10 mouse cellular contexts compared by ENCODE assay signal in genomic region chr1:132333201-132333600, GRCm38 (mm10). TPM values are rescaled to one million over a fixed set of nuclear protein-coding genes. Genes with fewer than 3 reads are reported as not detected.
A peak's percentile ranks its signal among the peaks of the same experiment; 100 is the strongest.
DNase-seq lines count a peak whose midpoint lies in the region; ATAC-seq and TF ChIP-seq lines count a peak whose summit lies in the region.
"Had no signal": no experiment of that assay in that cellular context is flagged by ENCODE, and none has a peak within 500 bp of the region (broad histone marks: within the 10 kb centered on the region; RNA-seq: fewer than 3 reads in every experiment).

No protein-coding gene starts in this region.

- no peak for ATAC-seq in heart, embryonic 14.5 days (ENCODE audit: insufficient number of reproducible peaks, insufficient read depth, low FRiP score, low read depth)
- no peak for ATAC-seq in stomach, embryonic 15.5 days (ENCODE audit: insufficient read depth, low FRiP score, low read depth)
- no peak for ATAC-seq in stomach, postnatal 0 days (ENCODE audit: low FRiP score, low TSS enrichment)
- no peak for ATAC-seq in stomach, embryonic 16.5 days (ENCODE audit: insufficient read depth, low FRiP score)
- no peak for ATAC-seq in inflammation-experienced regulatory T-cells, adult 6 months

- intact Hi-C loops in heart, adult 2 months (cut with DNase I), result loop anchor here (2.0 kb wide), 1 partner anchor 14 kb away; no protein-coding TSS in a partner anchor

- peaks cover 35 to 46% of the 10 kb centered on the region in 2 experiments for H3K4me1 ChIP-seq in heart, embryonic 14.5 days (ENCODE audit: control insufficient read depth in 2 of 2, insufficient read depth in 2 of 2, low read length in 2 of 2)
- peaks cover 37% of the 10 kb centered on the region for H3K4me1 ChIP-seq in heart, adult 2 months (ENCODE audit: control insufficient read depth, insufficient read depth, low read length)
- peaks cover 25% of the 10 kb centered on the region for H3K4me1 ChIP-seq in stomach, embryonic 15.5 days
- H3K4me1 ChIP-seq in stomach, postnatal 0 days (replicated peaks; ENCODE audit: control insufficient read depth, insufficient read depth), result peaks cover 4% of the 10 kb centered on the region; the same call in 1 of the 2 replicates
- peaks cover 72% of the 10 kb centered on the region for H3K4me1 ChIP-seq in limb, embryonic 10.5 days
- H3K4me1 ChIP-seq in stomach, embryonic 16.5 days (ENCODE audit: control insufficient read depth, insufficient read depth, low read length), result peaks cover 24% of the 10 kb centered on the region

- no peak for TF ChIP-seq CTCF in heart, adult 2 months (IDR thresholded peaks at IDR 0.05)
- no peak for TF ChIP-seq CTCF in stomach, postnatal 0 days (IDR thresholded peaks at IDR 0.05; ENCODE audit: low read depth)

- H3K9me3 ChIP-seq in heart, embryonic 14.5 days (ENCODE audit: control insufficient read depth, low read length), result no peaks in the 10 kb centered on the region
- no peaks in the 10 kb centered on the region for H3K9me3 ChIP-seq in stomach, embryonic 15.5 days
- H3K9me3 ChIP-seq in stomach, postnatal 0 days (ENCODE audit: control insufficient read depth, low read length), result no peaks in the 10 kb centered on the region
- no peaks in the 10 kb centered on the region for H3K9me3 ChIP-seq in limb, embryonic 10.5 days (replicated peaks)
- H3K9me3 ChIP-seq in stomach, embryonic 16.5 days (replicated peaks; ENCODE audit: control insufficient read depth, low read length), result no peaks in the 10 kb centered on the region

- H3K4me3 ChIP-seq in heart, embryonic 14.5 days (ENCODE audit: control insufficient read depth in 1 of 2, insufficient read depth in 1 of 2, low read depth in 1 of 2, low read length in 2 of 2), result no peak overlapping the region
- H3K4me3 ChIP-seq in heart, adult 2 months, result no peak overlapping the region
- H3K4me3 ChIP-seq in stomach, embryonic 15.5 days (replicated peaks), result no peak overlapping the region
- no peak overlapping the region for H3K4me3 ChIP-seq in stomach, postnatal 0 days (ENCODE audit: low read depth, low read length)
- peak overlapping the region; percentile 34; the same call in 1 of the 2 replicates for H3K4me3 ChIP-seq in limb, embryonic 10.5 days
- H3K4me3 ChIP-seq in stomach, embryonic 16.5 days (replicated peaks; ENCODE audit: low read length), result no peak overlapping the region

- peak overlapping the region in 1 of 2 experiments; percentile 65; a peak in 1 of 4 replicates for H3K27ac ChIP-seq in heart, embryonic 14.5 days (replicated peaks in 1 of 2; ENCODE audit: control insufficient read depth in 1 of 2, insufficient read depth in 1 of 2, low read depth in 2 of 2, low read length in 2 of 2)
- no peak overlapping the region for H3K27ac ChIP-seq in heart, adult 2 months
- H3K27ac ChIP-seq in stomach, embryonic 15.5 days, result 0 out of 2 replicates have a peak overlapping the region, but pooled peaks have one; percentile 75
- H3K27ac ChIP-seq in stomach, postnatal 0 days (replicated peaks), result no peak overlapping the region
- H3K27ac ChIP-seq in limb, embryonic 10.5 days, result peak overlapping the region; percentile 79
- H3K27ac ChIP-seq in stomach, embryonic 16.5 days (ENCODE audit: low read length), result 0 out of 2 replicates have a peak overlapping the region, but pooled peaks have one; percentile 39

- no peaks in the 10 kb centered on the region for H3K79me2 ChIP-seq in heart, adult 2 months (replicated peaks; ENCODE audit: control insufficient read depth, insufficient read depth, low read length)

- 0 out of 2 replicates have a peak overlapping the region, but pooled peaks have one; percentile 5 for H3K4me2 ChIP-seq in heart, embryonic 14.5 days (ENCODE audit: low read length)
- no peak overlapping the region for H3K4me2 ChIP-seq in stomach, embryonic 15.5 days
- H3K4me2 ChIP-seq in stomach, postnatal 0 days (replicated peaks; ENCODE audit: low read depth), result no peak overlapping the region
- no peak overlapping the region for H3K4me2 ChIP-seq in stomach, embryonic 16.5 days (ENCODE audit: low read depth, low read length)

- TF ChIP-seq EP300 in heart, adult 2 months (IDR thresholded peaks at IDR 0.05; ENCODE audit: insufficient read depth, low read depth, low read length), result no peak
- TF ChIP-seq EP300 in stomach, postnatal 0 days (optimal IDR thresholded peaks at IDR 0.05), result no peak

- no peaks in the 10 kb centered on the region for H3K36me3 ChIP-seq in heart, embryonic 14.5 days (ENCODE audit: control insufficient read depth, insufficient read depth, low read length)
- H3K36me3 ChIP-seq in heart, adult 2 months (ENCODE audit: control insufficient read depth, insufficient read depth, low read length), result no peaks in the 10 kb centered on the region
- H3K36me3 ChIP-seq in stomach, embryonic 15.5 days, result no peaks in the 10 kb centered on the region
- H3K36me3 ChIP-seq in stomach, postnatal 0 days (ENCODE audit: control insufficient read depth, insufficient read depth, low read length), result no peaks in the 10 kb centered on the region; the same call in 1 of the 2 replicates
- H3K36me3 ChIP-seq in limb, embryonic 10.5 days, result no peaks in the 10 kb centered on the region
- no peaks in the 10 kb centered on the region for H3K36me3 ChIP-seq in stomach, embryonic 16.5 days (ENCODE audit: control insufficient read depth, insufficient read depth, low read length)

- WGBS in heart, embryonic 14.5 days, result 35% methylated on average over 2 of the region's 2 CpGs
- 47% methylated on average over 2 of the region's 2 CpGs for WGBS in heart, adult 2 months
- 16% methylated on average over 2 of the region's 2 CpGs for WGBS in stomach, embryonic 15.5 days
- 19% methylated on average over 2 of the region's 2 CpGs for WGBS in stomach, postnatal 0 days
- WGBS in limb, embryonic 10.5 days, result 4% methylated on average over 2 of the region's 2 CpGs
- 23% methylated on average over 2 of the region's 2 CpGs for WGBS in stomach, embryonic 16.5 days

- no peak for DNase-seq in heart, adult 2 months
- DNase-seq in stomach, postnatal 0 days (ENCODE audit: low spot score), result no peak
- DNase-seq in limb, embryonic 10.5 days (ENCODE audit: low spot score), result no peak
- DNase-seq in lung, postnatal 25 days (ENCODE audit: low spot score), result no peak
- DNase-seq: right cerebral cortex, postnatal 4 days; thymus, postnatal 25 days had no signal

- H3K9ac ChIP-seq in heart, embryonic 14.5 days (ENCODE audit: low read length), result no peak overlapping the region
- H3K9ac ChIP-seq in heart, adult 2 months (ENCODE audit: low read depth, low read length), result no peak overlapping the region
- no peak overlapping the region for H3K9ac ChIP-seq in stomach, embryonic 15.5 days
- H3K9ac ChIP-seq in stomach, postnatal 0 days (ENCODE audit: low read length), result no peak overlapping the region
- no peak overlapping the region for H3K9ac ChIP-seq in stomach, embryonic 16.5 days (ENCODE audit: low read length)

- H3K27me3 ChIP-seq in heart, embryonic 14.5 days (ENCODE audit: control insufficient read depth, insufficient read depth, low read length), result no peaks in the 10 kb centered on the region
- H3K27me3 ChIP-seq in heart, adult 2 months (ENCODE audit: control insufficient read depth, insufficient read depth, low read length), result no peaks in the 10 kb centered on the region
- H3K27me3 ChIP-seq in stomach, embryonic 15.5 days (replicated peaks), result no peaks in the 10 kb centered on the region
- H3K27me3 ChIP-seq in stomach, postnatal 0 days (ENCODE audit: control insufficient read depth, insufficient read depth, low read length), result no peaks in the 10 kb centered on the region
- H3K27me3 ChIP-seq in limb, embryonic 10.5 days (ENCODE audit: low read depth, poor library complexity, severe bottlenecking), result peaks cover 5% of the 10 kb centered on the region; the same call in 1 of the 2 replicates
- no peaks in the 10 kb centered on the region for H3K27me3 ChIP-seq in stomach, embryonic 16.5 days (ENCODE audit: control insufficient read depth, insufficient read depth, low read length)

- no peak for TF ChIP-seq POLR2A in heart, adult 2 months (IDR thresholded peaks at IDR 0.05; ENCODE audit: insufficient read depth, low read depth, low read length)

RNA-seq across cellular contexts. Expression of gene Nuak2, which starts 17.3 kb away (rescaled TPM):
- 1.5 and 2.2 TPM in 2 replicates for polyA plus RNA-seq in heart, embryonic 14.5 days (2014; fragmentation: Nextera tagmentation; extraction: Ambion mirVana)
- 1 to 10 TPM; 4.1 to 4.3 TPM for total RNA-seq in heart, adult 2 months (2021)
- 2.8 and 4.0 TPM in 2 replicates for polyA plus RNA-seq in heart, adult 2 months (2012; rRNA removed)
- 6.1 and 6.5 TPM in 2 replicates for polyA plus RNA-seq in stomach, embryonic 15.5 days (2015; fragmentation: Nextera tagmentation; extraction: Ambion mirVana)
- polyA plus RNA-seq in stomach, postnatal 0 days (2015; fragmentation: Nextera tagmentation; extraction: Ambion mirVana), result 4.5 and 6.2 TPM in 2 replicates
- 0.84 and 0.92 TPM in 2 replicates for polyA plus RNA-seq in limb, embryonic 10.5 days (2016; fragmentation: Nextera tagmentation; extraction: Ambion mirVana)
- 6.8 and 6.9 TPM in 2 replicates for polyA plus RNA-seq in stomach, embryonic 16.5 days (2015; fragmentation: Nextera tagmentation; extraction: Ambion mirVana)
- 1 to 10 TPM; 2.2 to 3.0 (median 2.6) TPM for polyA plus RNA-seq in inflammation-experienced regulatory T-cells, adult 6 months (2017; shearing (Covaris generic))

RNA-seq across cellular contexts. Expression of gene Klhdc8a, which starts 34.8 kb away (rescaled TPM):
- polyA plus RNA-seq in heart, embryonic 14.5 days (2014; fragmentation: Nextera tagmentation; extraction: Ambion mirVana), result 0.50 and 1.5 TPM in 2 replicates
- total RNA-seq in heart, adult 2 months (2021), result 10 to 100 TPM; 15.4 to 21.0 TPM
- polyA plus RNA-seq in heart, adult 2 months (2012; rRNA removed), result 15.9 and 18.7 TPM in 2 replicates
- polyA plus RNA-seq in stomach, embryonic 15.5 days (2015; fragmentation: Nextera tagmentation; extraction: Ambion mirVana), result 0.14 and 0.15 TPM in 2 replicates
- 0.31 and 0.34 TPM in 2 replicates for polyA plus RNA-seq in stomach, postnatal 0 days (2015; fragmentation: Nextera tagmentation; extraction: Ambion mirVana)
- not detected in 2 replicates for polyA plus RNA-seq in limb, embryonic 10.5 days (2016; fragmentation: Nextera tagmentation; extraction: Ambion mirVana)
- polyA plus RNA-seq in stomach, embryonic 16.5 days (2015; fragmentation: Nextera tagmentation; extraction: Ambion mirVana), result 0.09 and 0.18 TPM in 2 replicates
- not detected for polyA plus RNA-seq in inflammation-experienced regulatory T-cells, adult 6 months (2017; shearing (Covaris generic))

RNA-seq across cellular contexts. Expression of gene Tmcc2, which starts 57.9 kb away (rescaled TPM):
- polyA plus RNA-seq in heart, embryonic 14.5 days (2014; fragmentation: Nextera tagmentation; extraction: Ambion mirVana), result 8.1 and 10.1 TPM in 2 replicates
- total RNA-seq in heart, adult 2 months (2021), result 10 to 100 TPM; 21.9 to 25.4 TPM
- polyA plus RNA-seq in heart, adult 2 months (2012; rRNA removed), result 17.5 and 19.4 TPM in 2 replicates
- polyA plus RNA-seq in stomach, embryonic 15.5 days (2015; fragmentation: Nextera tagmentation; extraction: Ambion mirVana), result 20.3 and 52.2 TPM in 2 replicates
- polyA plus RNA-seq in stomach, postnatal 0 days (2015; fragmentation: Nextera tagmentation; extraction: Ambion mirVana), result 2.4 and 2.6 TPM in 2 replicates
- polyA plus RNA-seq in limb, embryonic 10.5 days (2016; fragmentation: Nextera tagmentation; extraction: Ambion mirVana), result 7.6 and 8.0 TPM in 2 replicates
- polyA plus RNA-seq in stomach, embryonic 16.5 days (2015; fragmentation: Nextera tagmentation; extraction: Ambion mirVana), result 25.5 and 28.3 TPM in 2 replicates
- polyA plus RNA-seq in inflammation-experienced regulatory T-cells, adult 6 months (2017; shearing (Covaris generic)), result 1 to 10 TPM in 2 of 3 experiments, under 1 TPM in 1; 0.39 to 1.2 (median 1.2) TPM

Comparison
In these comparisons a context has a peak if more than half of its experiments do, and no peak if none do; other contexts are left out.
1. H3K27ac ChIP-seq: peak in stomach, embryonic 15.5 days (single experiment), limb, embryonic 10.5 days (single experiment) and stomach, embryonic 16.5 days (single experiment); none in heart, adult 2 months (single experiment) and stomach, postnatal 0 days (single experiment).